Mouse (Mus musculus) bone marrow, adult 2 months (tissue): Measurements from ENCODE around the gene Camta1.

Source experiments
- CTCF ChIP-seq: fragments of 200-500 bp; IDR thresholded peaks from 2 replicates; pipeline ENCODE4 v1.5.1; 2011; ENCODE audit warnings: low read length, control low read depth; ENCODE audit not compliant: control insufficient read depth, insufficient read depth
- POLR2A ChIP-seq: fragments of 200-500 bp; IDR thresholded peaks from 2 replicates; pipeline ENCODE4 v1.6.1; 2011; ENCODE audit warnings: low read depth, mild to moderate bottlenecking, control low read depth, low read length, borderline replicate concordance; ENCODE audit not compliant: control insufficient read depth

- TF ChIP-seq CTCF (no peak), POLR2A (no peak)
Measured at GRCm38 (mm10) chr4:151243445-151243844, 618.2 kb downstream of the Camta1 start.
